Mouse (Mus musculus) Patski (cell line): ENCODE data around the gene Gm47985. TPM values are rescaled to one million over a fixed set of nuclear protein-coding genes. Genes with fewer than 3 reads are reported as not detected.
A peak's percentile ranks its signal among the peaks of the same experiment; 100 is the strongest.

ENCODE experiments used
- ATAC-seq: fragments of 100-300 bp; one replicate; pipeline ENCODE4 v1.8.0; 2021
- CTCF ChIA-PET: fragments of 350-600 bp; sonication (Branson Sonifier 250); formaldehyde crosslinking; loops from one replicate; lab custom pipeline; 2022; ENCODE audit warnings: inconsistent platforms; lab: Charles Lee
- POLR2A ChIA-PET: fragments of 350-600 bp; sonication (Branson Sonifier 250); formaldehyde crosslinking; loops from one replicate; lab custom pipeline; 2022; ENCODE audit warnings: antibody characterized with exemption, inconsistent platforms; lab: Charles Lee
- DNase-seq: peaks from one replicate; pipeline ENCODE4 v3.0.0-alpha.2; 2011; ENCODE audit warnings: low read depth, low spot score
- H3K27me3 ChIP-seq: fragments of 371-371 bp; one replicate; pipeline ENCODE4 v1.5.1; 2021
- CTCF ChIP-seq: fragments of 100-300 bp; IDR thresholded peaks from one replicate; pipeline ENCODE4 v1.5.1; 2021
- in situ Hi-C: fragments of 300-500 bp; cut with MboI; formaldehyde crosslinking; loops from 3 replicates; pipeline ENCODE4 v1.11.1; 2018; ENCODE audit warnings: low pct_unique_long_range_greater_than_20kb, mixed read lengths
- polyA plus RNA-seq: library from polyadenylated mRNA; unstranded; gene quantifications from one replicate; pipeline ENCODE4 v1.2.3, GENCODE M21; 2021

Gene Gm47985
- polyA plus RNA-seq, 1 experiment from 2014 or later = not detected

- ChIA-PET POLR2A (interaction anchor here (0.6 to 2.0 kb wide), 3 partner anchors 185 to 188 kb away, joined by 3 to 8 read pairs (median 7); partner anchors contain the start of gene Ivns1abp), CTCF (interaction anchor here (1.0 to 2.0 kb wide), 8 partner anchors 9 to 95 kb away, joined by 3 to 8 read pairs (median 3); no protein-coding TSS in a partner anchor)
- DNase-seq (no peak), ATAC-seq (no peak)
- in situ Hi-C loops = loop anchor here (5.0 kb wide), 1 partner anchor 185 kb away; the partner anchor contains the start of gene Ivns1abp
- H3K27me3 ChIP-seq = no peaks in the 10 kb centered on the region
- no peak for TF ChIP-seq CTCF
These were observed 25.3 kb upstream of the Gm47985 start for GRCm38 (mm10) chr1:151156777-151157632.

GRCm38 (mm10) chr1:151157963-151158856 lies 24.1 kb upstream of the Gm47985 start:
- H3K27me3 ChIP-seq = no peaks in the 10 kb centered on the region
- POLR2A ChIA-PET = interaction anchor here (0.6 to 2.0 kb wide), 2 partner anchors 19 to 186 kb away, joined by 3 to 7 read pairs; partner anchors contain the start of gene Ivns1abp
- in situ Hi-C loops = loop anchor here (5.0 kb wide), 1 partner anchor 184 kb away; the partner anchor contains the start of gene Ivns1abp
- TF ChIP-seq CTCF = no peak
- CTCF ChIA-PET = interaction anchor here (0.9 to 2.0 kb wide), 8 partner anchors 8 to 96 kb away, joined by 3 to 8 read pairs (median 4); no protein-coding TSS in a partner anchor
- peak; percentile 54 for DNase-seq
- no peak for ATAC-seq

- DNase-seq (no peak), ATAC-seq (no peak)
- H3K27me3 ChIP-seq = no peaks in the 10 kb centered on the region
- CTCF ChIA-PET = interaction anchor here (2.0 kb wide), 1 partner anchor 9 kb away, joined by 8 read pairs; no protein-coding TSS in a partner anchor
- POLR2A ChIA-PET = interaction anchor here (2.0 kb wide), 1 partner anchor 186 kb away, joined by 7 read pairs; the partner anchor contains the start of gene Ivns1abp
- in situ Hi-C loops = loop anchor here (5.0 kb wide), 1 partner anchor 183 kb away; the partner anchor contains the start of gene Ivns1abp
- no peak for TF ChIP-seq CTCF
These were observed 23.4 kb upstream of the Gm47985 start for GRCm38 (mm10) chr1:151158857-151159510.

GRCm38 (mm10) chr1:151166031-151166430 lies 16.3 kb upstream of the Gm47985 start:
- CTCF ChIA-PET = interaction anchor here (0.8 to 2.4 kb wide), 3 partner anchors 8 to 178 kb away, joined by 3 to 8 read pairs (median 5); partner anchors contain the start of gene Ivns1abp
- DNase-seq (no peak), ATAC-seq (no peak)
- H3K27me3 ChIP-seq = no peaks in the 10 kb centered on the region
- in situ Hi-C loops = loop anchor here (10.0 kb wide), 1 partner anchor 49 kb away; the partner anchor contains the start of gene Gm47996
- no peak for TF ChIP-seq CTCF
- POLR2A ChIA-PET = interaction anchor here (1.6 kb wide), 1 partner anchor 181 kb away, joined by 4 read pairs; no protein-coding TSS in a partner anchor

- no peak for DNase-seq
- ChIA-PET POLR2A (interaction anchor here (0.6 to 2.9 kb wide), 5 partner anchors 28 to 180 kb away, joined by 3 to 18 read pairs (median 4); partner anchors contain the start of gene Ivns1abp), CTCF (interaction anchor here (0.9 to 2.4 kb wide), 7 partner anchors 9 to 185 kb away, joined by 3 to 10 read pairs (median 5); no protein-coding TSS in a partner anchor)
- no peaks in the 10 kb centered on the region for H3K27me3 ChIP-seq
- ATAC-seq = no peak
- in situ Hi-C loops = loop anchor here (10.0 kb wide), 1 partner anchor 47 kb away; the partner anchor contains the start of gene Gm47996
- no peak for TF ChIP-seq CTCF
These were observed 14.9 kb upstream of the Gm47985 start for GRCm38 (mm10) chr1:151167297-151168047.

- ATAC-seq (peak; percentile 45), DNase-seq (peak; percentile 80)
- in situ Hi-C loops = loop anchor here (10.0 kb wide), 1 partner anchor 46 kb away; the partner anchor contains the start of gene Gm47996
- H3K27me3 ChIP-seq = no peaks in the 10 kb centered on the region
- TF ChIP-seq CTCF = no peak
- ChIA-PET POLR2A (interaction anchor here (0.5 to 2.9 kb wide), 3 partner anchors 32 to 176 kb away, joined by 3 to 18 read pairs (median 4); partner anchors contain the start of gene Ivns1abp), CTCF (interaction anchor here (1.0 to 2.3 kb wide), 6 partner anchors 8 to 184 kb away, joined by 3 to 10 read pairs (median 4); no protein-coding TSS in a partner anchor)
These were observed 13.7 kb upstream of the Gm47985 start for GRCm38 (mm10) chr1:151168637-151169036.

GRCm38 (mm10) chr1:151171572-151172461 lies 10.5 kb upstream of the Gm47985 start:
- ChIA-PET CTCF (interaction anchor here (0.9 to 1.5 kb wide), 3 partner anchors 14 to 172 kb away, joined by 3 to 5 read pairs (median 4); partner anchors contain the start of gene Ivns1abp), POLR2A (interaction anchor here (0.8 to 1.2 kb wide), 2 partner anchors 56 to 93 kb away, joined by 3 read pairs; no protein-coding TSS in a partner anchor)
- no peak for TF ChIP-seq CTCF
- peak; percentile 93 for DNase-seq
- in situ Hi-C loops = no loop called here
- H3K27me3 ChIP-seq = no peaks in the 10 kb centered on the region
- peak; percentile 85 for ATAC-seq
